Mouse (Mus musculus): ENCODE measurements around the gene Ccdc152. TPM values are rescaled to one million over a fixed set of nuclear protein-coding genes. Genes with fewer than 3 reads are reported as not detected.

The Ccdc152 gene
- polyA plus RNA-seq, 1 experiment from 2014 or later = 0.27 TPM

DNA sequence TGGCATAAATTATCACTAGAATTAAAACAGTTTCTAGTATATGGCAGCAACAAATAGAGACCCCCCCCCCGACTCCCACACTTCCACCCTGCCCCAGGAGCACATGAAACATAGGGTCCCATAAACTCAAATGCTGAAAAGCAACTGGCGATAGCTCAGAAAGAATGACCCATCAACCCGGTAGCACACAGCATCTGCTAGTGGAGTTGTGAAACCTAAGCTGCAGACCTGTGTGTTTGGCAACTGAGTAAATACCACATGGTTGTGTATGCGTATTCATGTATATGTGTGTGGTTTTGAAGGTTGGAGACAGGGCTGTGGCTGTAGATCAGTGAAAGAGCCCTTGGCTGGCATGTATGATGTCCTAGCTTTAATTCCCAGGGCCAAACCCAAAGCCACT is 72.3 kb downstream of the Ccdc152 start:
- Histone ChIP-seq H3K9me3 (replicated peaks; ENCODE audit: control insufficient read depth, low read length) (no peaks in the 10 kb centered on the region), H3K27ac (ENCODE audit: low read depth, low read length) (no peak overlapping the region), H3K4me2 (no peak overlapping the region), H3K36me3 (ENCODE audit: control insufficient read depth, insufficient read depth, low read length) (no peaks in the 10 kb centered on the region), H3K27me3 (ENCODE audit: control insufficient read depth, insufficient read depth, low read length) (no peaks in the 10 kb centered on the region), H3K9ac (ENCODE audit: low read depth, low read length) (no peak overlapping the region), H3K4me1 (ENCODE audit: control insufficient read depth, insufficient read depth, low read length) (no peaks in the 10 kb centered on the region), H3K4me3 (ENCODE audit: low read depth, low read length) (no peak overlapping the region)
- 81% methylated on average over 4 of the region's 4 CpGs for whole genome bisulfite sequencing (ENCODE audit: insufficient replicate concordance)
- ATAC-seq (replicated peaks; ENCODE audit: insufficient number of reproducible peaks, low FRiP score, low TSS enrichment) = no peak

Other genes starting within 250 kb of the Ccdc152 start
- gene Selenop, start 35.0 kb downstream of the Ccdc152 start, polyA plus RNA-seq (2014; fragmentation: Nextera tagmentation; extraction: Ambion mirVana) = 77.8 and 83.7 TPM in 2 replicates